Mouse (Mus musculus) liver, adult (tissue): ENCODE data around the gene Capn11.

Source experiments
- GATA4 ChIP-seq: IDR thresholded peaks from 2 replicates; pipeline ENCODE4 v1.6.1; 2014; ENCODE audit warnings: mild to moderate bottlenecking, low read length; ENCODE audit not compliant: insufficient replicate concordance

Capn11 gene

GRCm38 (mm10) chr17:45659225-45659624 is at the start of gene Capn11:
Capn11 (minus strand) TSS chr17:45659325.
- no peak for TF ChIP-seq GATA4

GRCm38 (mm10) chr17:45708179-45708578 is 49.1 kb upstream of the Capn11 start:
- TF ChIP-seq GATA4, result no peak

- no peak for TF ChIP-seq GATA4
Observed at GRCm38 (mm10) chr17:45707376-45707775, 48.3 kb upstream of the Capn11 start.

GRCm38 (mm10) chr17:45706796-45707195 is 47.7 kb upstream of the Capn11 start:
- no peak for TF ChIP-seq GATA4

- no peak for TF ChIP-seq GATA4
Observed at GRCm38 (mm10) chr17:45703187-45703586, 44.1 kb upstream of the Capn11 start.

GRCm38 (mm10) chr17:45702254-45702653 is 43.1 kb upstream of the Capn11 start:
- no peak for TF ChIP-seq GATA4

GRCm38 (mm10) chr17:45701236-45701591 is 42.1 kb upstream of the Capn11 start:
- TF ChIP-seq GATA4, result no peak

GRCm38 (mm10) chr17:45700496-45701235 is 41.5 kb upstream of the Capn11 start:
- TF ChIP-seq GATA4, result no peak

GRCm38 (mm10) chr17:45699039-45699740 is 40.1 kb upstream of the Capn11 start:
- no peak for TF ChIP-seq GATA4

GRCm38 (mm10) chr17:45698368-45698767 is 39.2 kb upstream of the Capn11 start:
- no peak for TF ChIP-seq GATA4

GRCm38 (mm10) chr17:45696981-45697380 is 37.9 kb upstream of the Capn11 start:
- no peak for TF ChIP-seq GATA4

- no peak for TF ChIP-seq GATA4
Observed at GRCm38 (mm10) chr17:45695227-45696120, 36.3 kb upstream of the Capn11 start.

- TF ChIP-seq GATA4, result no peak
Observed at GRCm38 (mm10) chr17:45693812-45694565, 34.9 kb upstream of the Capn11 start.

GRCm38 (mm10) chr17:45692159-45692558 is 33.0 kb upstream of the Capn11 start:
- no peak for TF ChIP-seq GATA4

GRCm38 (mm10) chr17:45690044-45690443 is 30.9 kb upstream of the Capn11 start:
- TF ChIP-seq GATA4, result no peak

- TF ChIP-seq GATA4, result no peak
Observed at GRCm38 (mm10) chr17:45689120-45689519, 30.0 kb upstream of the Capn11 start.
